Mouse (Mus musculus): ENCODE measurements around the gene Eogt. TPM values are rescaled to one million over a fixed set of nuclear protein-coding genes. Genes with fewer than 3 reads are reported as not detected.

The Eogt gene
- 10 to 100 TPM; 15.7 to 16.6 TPM for total RNA-seq (2021)
- long read RNA-seq, experiment 1, full-length matches to known transcripts = 5 of 8 reads
- long read RNA-seq, experiment 1, partial matches to known transcripts = 0 of 8 reads
- long read RNA-seq, experiment 1, other reads (novel, unspliced or antisense) = 3 of 8 reads
- long read RNA-seq, experiment 2, full-length matches to known transcripts = 2 of 3 reads
- long read RNA-seq, experiment 2, partial matches to known transcripts = 1 of 3 reads
- long read RNA-seq, experiment 2, other reads (novel, unspliced or antisense) = 0 of 3 reads

- intact Hi-C loops (cut with DNase I) = no loop called here
- DNase-seq = peak; percentile 88 to 90
Observed at GRCm38 (mm10) chr6:97148383-97149251, at the start of gene Eogt. Gene Eogt, minus strand, starts transcription at chr6:97149182.

- DNase-seq = peak in 1 of 2 experiments; percentile 14
- intact Hi-C loops (cut with DNase I) = loop anchor here (10.0 kb wide), 1 partner anchor 345 kb away; no protein-coding TSS in a partner anchor
Observed at GRCm38 (mm10) chr6:97179367-97179828, 30.4 kb upstream of the Eogt start.

- intact Hi-C loops (cut with DNase I) = loop anchor here (10.0 kb wide), 1 partner anchor 346 kb away; no protein-coding TSS in a partner anchor
- peak; percentile 95 to 97 for DNase-seq
Observed at GRCm38 (mm10) chr6:97178491-97179366, 29.7 kb upstream of the Eogt start, which contains the start of gene Tmf1. Gene Tmf1, minus strand, starts transcription at chr6:97179122.

GRCm38 (mm10) chr6:97175716-97176115, 26.7 kb upstream of the Eogt start:
- intact Hi-C loops (cut with DNase I) = loop anchor here (10.0 kb wide), 1 partner anchor 349 kb away; no protein-coding TSS in a partner anchor

GRCm38 (mm10) chr6:97150156-97150555, 1.2 kb upstream of the Eogt start:
- DNase-seq = no peak
- intact Hi-C loops (cut with DNase I) = loop anchor here (10.0 kb wide), 1 partner anchor 595 kb away; no protein-coding TSS in a partner anchor

More at GRCm38 (mm10) chr6:97175716-97176115, 26.7 kb upstream of the Eogt start:
- no peak for DNase-seq

- intact Hi-C loops (cut with DNase I) = loop anchor here (10.0 kb wide), 1 partner anchor 595 kb away; no protein-coding TSS in a partner anchor
Observed at GRCm38 (mm10) chr6:97149721-97150120, 739 bp upstream of the Eogt start.

GRCm38 (mm10) chr6:97147755-97148382, 1.1 kb downstream of the Eogt start:
- DNase-seq = peak; percentile 60 to 68
- intact Hi-C loops (cut with DNase I) = no loop called here

More at GRCm38 (mm10) chr6:97149721-97150120, 739 bp upstream of the Eogt start:
- no peak for DNase-seq

GRCm38 (mm10) chr6:97145156-97145555, 3.8 kb downstream of the Eogt start:
- peak; percentile 59 to 70 for DNase-seq
- intact Hi-C loops (cut with DNase I) = no loop called here

- intact Hi-C loops (cut with DNase I) = no loop called here
- DNase-seq = peak; percentile 24 to 40
Observed at GRCm38 (mm10) chr6:97144359-97144758, 4.6 kb downstream of the Eogt start.

GRCm38 (mm10) chr6:97142611-97143010, 6.4 kb downstream of the Eogt start:
- no peak for DNase-seq
- intact Hi-C loops (cut with DNase I) = no loop called here

- intact Hi-C loops (cut with DNase I) = no loop called here
- DNase-seq = no peak
Observed at GRCm38 (mm10) chr6:97141811-97142210, 7.2 kb downstream of the Eogt start.

GRCm38 (mm10) chr6:97132707-97133303, 16.2 kb downstream of the Eogt start:
- DNase-seq = no peak
- intact Hi-C loops (cut with DNase I) = no loop called here

- intact Hi-C loops (cut with DNase I) = no loop called here
Observed at GRCm38 (mm10) chr6:97131808-97132207, 17.2 kb downstream of the Eogt start.

GRCm38 (mm10) chr6:97130979-97131378, 18.0 kb downstream of the Eogt start:
- intact Hi-C loops (cut with DNase I) = no loop called here
- no peak for DNase-seq

More at GRCm38 (mm10) chr6:97131808-97132207, 17.2 kb downstream of the Eogt start:
- DNase-seq = no peak

- DNase-seq = no peak
- intact Hi-C loops (cut with DNase I) = no loop called here
Observed at GRCm38 (mm10) chr6:97124336-97125010, 24.5 kb downstream of the Eogt start.

- intact Hi-C loops (cut with DNase I) = no loop called here
- DNase-seq = no peak
Observed at GRCm38 (mm10) chr6:97120922-97121321, 28.1 kb downstream of the Eogt start.

GRCm38 (mm10) chr6:97118327-97118726, 30.7 kb downstream of the Eogt start:
- DNase-seq = no peak
- intact Hi-C loops (cut with DNase I) = no loop called here

GRCm38 (mm10) chr6:97116896-97117295, 32.1 kb downstream of the Eogt start:
- intact Hi-C loops (cut with DNase I) = no loop called here
- no peak for DNase-seq

Data from heart, postnatal 14 days (tissue).